Mouse (Mus musculus) adrenal gland, adult 2 months (tissue): ENCODE data around the gene Pfpl. TPM values are rescaled to one million over a fixed set of nuclear protein-coding genes. Genes with fewer than 3 reads are reported as not detected.

Source experiments
- DNase-seq: peaks from one replicate; pipeline ENCODE4 v3.0.0; 2021
- polyA plus RNA-seq: library from polyadenylated mRNA; depleted of rRNA; stranded (reverse); fragments of >200 nt; gene quantifications from 2 replicates; pipeline ENCODE4 v1.2.3, GENCODE M21; 2012; rRNA removed
- total RNA-seq, 2 experiments: library from RNA; stranded (reverse); gene quantifications; 2 replicates each; pipeline ENCODE4 v1.2.3; 2021

Pfpl gene
- total and polyA plus RNA-seq, 3 experiments = not detected

GRCm38 (mm10) chr19:12464674-12465073 lies 37.0 kb downstream of the Pfpl start:
- no peak for DNase-seq

- DNase-seq = no peak
Measured at GRCm38 (mm10) chr19:12465530-12466144, 37.9 kb downstream of the Pfpl start.

GRCm38 (mm10) chr19:12466204-12466603 lies 38.5 kb downstream of the Pfpl start:
- DNase-seq = peak; percentile 73

GRCm38 (mm10) chr19:12467436-12467835 lies 39.7 kb downstream of the Pfpl start:
- peak; percentile 52 for DNase-seq

GRCm38 (mm10) chr19:12471866-12472265 lies 44.2 kb downstream of the Pfpl start:
- DNase-seq = no peak

GRCm38 (mm10) chr19:12472381-12472976 lies 44.8 kb downstream of the Pfpl start:
- DNase-seq = no peak

- DNase-seq = no peak
Measured at GRCm38 (mm10) chr19:12473201-12473641, 45.5 kb downstream of the Pfpl start.

- DNase-seq = no peak
Measured at GRCm38 (mm10) chr19:12473951-12474350, 46.2 kb downstream of the Pfpl start.

GRCm38 (mm10) chr19:12475380-12476250 lies 47.9 kb downstream of the Pfpl start:
- peak; percentile 96 for DNase-seq

- DNase-seq = no peak
Measured at GRCm38 (mm10) chr19:12476721-12477270, 49.1 kb downstream of the Pfpl start.

GRCm38 (mm10) chr19:12478369-12478768 lies 50.7 kb downstream of the Pfpl start:
- DNase-seq = no peak

Other genes with a start within 250 kb of the Pfpl start
- not detected for gene Olfr1431, start 227.3 kb upstream of the Pfpl start, total RNA-seq
- not detected in 2 replicates for gene Olfr1431, start 227.3 kb upstream of the Pfpl start, polyA plus RNA-seq
- gene Olfr1432, start 195.3 kb upstream of the Pfpl start, total RNA-seq = not detected
- gene Olfr1432, start 195.3 kb upstream of the Pfpl start, polyA plus RNA-seq = not detected in 2 replicates
- gene Olfr262, start 186.2 kb upstream of the Pfpl start, total RNA-seq = not detected
- gene Olfr262, start 186.2 kb upstream of the Pfpl start, polyA plus RNA-seq = not detected in 2 replicates
- gene Olfr235, start 166.9 kb upstream of the Pfpl start, total RNA-seq = not detected
- not detected in 2 replicates for gene Olfr235, start 166.9 kb upstream of the Pfpl start, polyA plus RNA-seq
- not detected for gene Olfr1434, start 148.1 kb upstream of the Pfpl start, total RNA-seq
- gene Olfr1434, start 148.1 kb upstream of the Pfpl start, polyA plus RNA-seq = not detected in 2 replicates
- gene Olfr1436, start 128.8 kb upstream of the Pfpl start, total RNA-seq = not detected
- gene Olfr1436, start 128.8 kb upstream of the Pfpl start, polyA plus RNA-seq = not detected in 2 replicates
- not detected for gene Olfr1437, start 102.8 kb upstream of the Pfpl start, total RNA-seq
- gene Olfr1437, start 102.8 kb upstream of the Pfpl start, polyA plus RNA-seq = not detected in 2 replicates
- gene Olfr1438-ps1, start 92.0 kb upstream of the Pfpl start, total RNA-seq = not detected
- gene Olfr1438-ps1, start 92.0 kb upstream of the Pfpl start, polyA plus RNA-seq = not detected in 2 replicates
- not detected for gene Olfr1440, start 40.6 kb upstream of the Pfpl start, total RNA-seq
- gene Olfr1440, start 40.6 kb upstream of the Pfpl start, polyA plus RNA-seq = not detected in 2 replicates
- gene Olfr1441, start 10.5 kb upstream of the Pfpl start, total RNA-seq = not detected
- gene Olfr1441, start 10.5 kb upstream of the Pfpl start, polyA plus RNA-seq = not detected in 2 replicates
- gene Mpeg1, start 32.9 kb downstream of the Pfpl start, total RNA-seq = 10 to 100 TPM; 28.3 to 31.6 TPM
- gene Mpeg1, start 32.9 kb downstream of the Pfpl start, polyA plus RNA-seq = 3.1 and 4.1 TPM in 2 replicates
- gene Dtx4, start 73.5 kb downstream of the Pfpl start, total RNA-seq = 10 to 100 TPM; 16.7 to 24.2 TPM
- 9.2 and 10.8 TPM in 2 replicates for gene Dtx4, start 73.5 kb downstream of the Pfpl start, polyA plus RNA-seq
- 1 to 10 TPM; 3.8 to 4.4 TPM for gene Fam111a, start 117.8 kb downstream of the Pfpl start, total RNA-seq
- 0.09 and 0.18 TPM in 2 replicates for gene Fam111a, start 117.8 kb downstream of the Pfpl start, polyA plus RNA-seq
- gene Gm4952, start 172.1 kb downstream of the Pfpl start, total RNA-seq = under 1 TPM; 0.17 to 0.40 TPM
- not detected in 2 replicates for gene Gm4952, start 172.1 kb downstream of the Pfpl start, polyA plus RNA-seq
- under 1 TPM in 1 of 2 experiments, not detected in 1; 0.86 TPM for gene Glyat, start 205.4 kb downstream of the Pfpl start, total RNA-seq
- not detected in 2 replicates for gene Glyat, start 205.4 kb downstream of the Pfpl start, polyA plus RNA-seq
- not detected for gene Olfr1442, start 242.5 kb downstream of the Pfpl start, total RNA-seq
- gene Olfr1442, start 242.5 kb downstream of the Pfpl start, polyA plus RNA-seq = not detected in 2 replicates